Mouse (Mus musculus): ENCODE results near the gene Cnot6.

Gene Cnot6

DNA sequence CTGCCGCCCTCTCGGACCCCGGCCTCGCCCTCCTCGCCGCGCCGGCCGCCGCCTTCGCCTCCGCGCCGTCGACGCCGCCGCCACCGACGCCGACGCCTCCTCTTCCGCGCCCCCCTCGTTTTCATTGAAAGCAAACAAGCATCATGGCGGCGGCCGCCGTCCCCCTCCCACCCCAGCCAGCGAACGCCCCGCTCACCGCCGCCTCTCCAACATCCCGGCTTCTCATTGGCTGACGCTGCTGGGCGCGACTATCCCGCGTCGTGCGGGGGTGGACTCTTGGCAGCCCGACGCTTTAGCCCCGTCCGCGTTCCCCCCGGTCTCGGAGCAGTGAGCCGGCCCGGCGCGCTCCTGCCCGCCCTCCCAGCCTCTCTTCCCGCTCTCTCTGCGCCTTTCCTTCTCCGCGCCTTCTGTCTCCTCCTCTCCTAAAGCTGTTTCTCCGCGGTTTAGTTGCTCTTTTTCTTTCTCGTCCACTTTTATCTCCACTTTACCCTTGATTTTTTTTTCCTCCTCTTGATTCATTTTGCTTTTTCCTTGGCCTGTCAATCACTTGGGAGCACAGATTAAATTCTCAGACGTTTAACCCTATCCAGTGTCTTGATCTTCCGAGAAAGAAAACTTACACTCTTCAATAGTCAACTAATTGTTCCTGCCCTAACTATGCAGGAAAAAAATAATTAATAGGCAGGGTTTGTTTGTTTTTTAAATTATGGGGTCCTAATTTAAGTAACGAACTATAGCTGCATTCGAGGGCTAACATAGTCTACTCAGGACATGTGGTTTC is at the start of gene Cnot6:
Gene Cnot6 (minus strand): TSS at position 169 of the 781 bp plus-strand sequence.
- peak; percentile 95 to 98 for DNase-seq (ENCODE audit: low spot score in 2 of 2)

DNA sequence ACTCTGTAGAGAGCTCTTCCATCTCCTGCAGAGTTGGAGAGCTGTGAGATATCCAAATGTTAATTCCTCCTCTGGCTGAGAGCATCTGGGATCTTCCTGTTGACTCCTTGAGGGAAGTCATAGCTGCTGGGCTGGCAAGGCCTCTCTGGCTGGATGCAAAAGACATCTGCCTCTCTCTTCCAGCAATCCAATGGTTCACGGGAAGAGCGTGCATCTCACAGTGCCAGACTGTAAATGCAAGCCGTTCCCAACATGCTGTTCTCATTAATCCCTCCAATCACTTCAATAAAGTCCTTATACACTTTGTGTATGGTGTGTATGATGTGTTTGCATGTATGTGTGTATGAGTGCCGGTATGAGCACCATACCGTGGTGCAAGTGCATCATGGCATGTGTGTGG is 48.6 kb upstream of the Cnot6 start:
- DNase-seq (ENCODE audit: low spot score in 2 of 2): no peak

DNA sequence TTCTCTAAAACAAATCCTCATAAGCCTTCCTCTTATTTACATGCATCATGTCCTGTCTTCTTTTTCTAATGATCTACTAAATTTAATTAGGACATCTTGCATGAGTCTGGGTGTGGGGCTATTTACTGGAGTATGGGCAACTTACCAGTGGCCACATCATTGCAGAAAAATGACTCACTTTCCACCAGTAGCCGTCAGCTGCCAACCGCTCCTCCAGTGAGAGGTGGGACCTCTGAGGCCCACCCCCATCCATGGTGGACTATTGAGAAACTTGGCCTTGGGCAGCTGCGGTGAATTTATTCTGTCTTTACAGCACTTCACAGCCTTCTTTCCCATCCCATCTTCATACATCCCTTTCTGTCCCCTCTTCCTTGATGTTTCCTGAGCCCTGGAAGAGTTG is 45.6 kb upstream of the Cnot6 start:
- no peak for DNase-seq (ENCODE audit: low spot score in 2 of 2)

DNA sequence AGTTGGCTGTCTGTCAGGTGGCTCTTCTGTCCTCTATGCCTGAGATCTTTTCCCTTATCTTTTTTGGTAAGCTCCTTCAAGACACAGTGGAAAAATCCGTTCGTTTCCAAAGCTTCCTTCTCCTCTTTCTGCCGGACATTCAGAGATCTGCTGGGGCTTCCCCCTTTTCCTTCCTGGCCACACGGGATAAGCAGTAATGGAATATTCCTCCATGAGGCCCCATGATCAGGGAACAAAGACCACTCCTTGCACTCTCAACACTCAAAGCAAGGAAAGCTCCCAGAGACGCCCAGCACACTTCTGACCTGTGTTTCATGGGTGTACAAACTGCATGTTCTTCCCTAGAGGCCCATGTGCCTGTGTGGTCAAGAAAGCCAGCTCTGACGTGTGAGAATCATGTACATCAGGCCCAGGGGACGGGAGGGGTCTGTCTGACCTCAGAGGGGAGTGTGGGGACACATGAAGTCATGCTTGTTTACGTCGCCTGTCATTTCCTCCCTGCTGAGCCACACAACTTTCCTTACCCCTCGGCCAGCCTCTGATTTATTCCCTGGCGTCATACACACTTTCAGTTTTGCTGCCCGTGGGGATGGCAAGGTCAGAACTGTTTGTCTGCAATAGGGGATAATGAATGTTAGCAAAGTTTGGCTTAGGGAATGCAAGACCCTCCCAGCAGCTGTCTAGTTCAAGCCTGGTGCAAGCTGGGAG is 42.6 kb upstream of the Cnot6 start:
- no peak for DNase-seq (ENCODE audit: low spot score in 2 of 2)

DNA sequence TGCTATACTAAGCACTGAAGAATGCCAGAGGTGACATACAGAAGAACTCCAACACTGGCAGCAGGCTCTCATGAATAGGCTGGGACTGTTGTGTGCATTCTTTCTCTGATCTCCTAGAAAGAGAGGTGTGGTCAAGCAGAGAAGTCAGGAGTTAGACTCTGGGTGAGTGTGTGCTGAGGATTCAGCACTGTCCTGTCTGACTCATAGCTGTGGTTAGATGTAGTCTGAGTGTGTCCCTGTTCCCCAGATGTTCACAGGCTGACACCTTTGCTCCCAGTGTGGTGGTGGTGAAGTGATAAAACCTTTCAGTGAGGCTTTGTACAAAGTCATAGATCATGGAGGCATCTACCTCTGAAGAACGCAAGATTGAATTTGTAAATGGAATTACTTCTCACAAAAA is 34.2 kb upstream of the Cnot6 start:
- no peak for DNase-seq (ENCODE audit: low spot score in 2 of 2)

DNA sequence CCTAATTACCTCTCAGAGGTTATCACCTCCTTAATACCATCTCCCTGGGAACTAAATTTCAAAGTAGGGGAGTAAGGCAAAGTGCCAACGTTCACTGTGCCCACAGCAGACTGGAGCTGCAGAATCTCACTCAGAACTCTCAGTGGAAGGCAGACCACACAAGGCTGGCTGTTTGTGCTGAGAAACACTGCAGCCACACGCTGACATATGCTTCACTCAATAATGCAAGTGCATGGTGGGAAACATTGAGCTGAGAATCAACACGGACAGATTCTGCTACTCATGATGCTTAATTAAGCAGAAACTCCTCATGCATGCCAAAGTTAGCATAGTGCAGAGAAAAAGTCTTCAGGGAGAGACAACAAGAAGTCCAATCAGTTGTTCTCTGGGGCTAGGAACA is 33.3 kb upstream of the Cnot6 start:
- DNase-seq (ENCODE audit: low spot score in 2 of 2): no peak

DNA sequence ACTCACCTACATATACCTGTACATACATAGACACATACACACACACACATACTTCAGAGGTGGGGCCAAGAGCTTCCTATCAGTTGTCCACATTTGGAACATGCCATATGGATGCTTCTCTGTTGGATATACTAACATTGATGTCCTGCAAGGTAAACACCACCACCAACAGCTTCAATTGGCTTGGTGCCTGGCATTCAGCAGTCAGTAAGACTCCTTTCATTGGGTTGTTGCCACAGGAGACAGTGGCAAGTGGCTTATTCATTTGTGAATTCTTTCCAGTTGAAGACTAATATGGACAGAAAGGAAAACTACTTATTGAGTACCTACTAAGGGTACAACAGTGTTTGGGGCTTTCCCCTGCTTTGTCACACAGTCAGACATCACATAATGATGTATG is 32.5 kb upstream of the Cnot6 start:
- DNase-seq (ENCODE audit: low spot score in 2 of 2): no peak

DNA sequence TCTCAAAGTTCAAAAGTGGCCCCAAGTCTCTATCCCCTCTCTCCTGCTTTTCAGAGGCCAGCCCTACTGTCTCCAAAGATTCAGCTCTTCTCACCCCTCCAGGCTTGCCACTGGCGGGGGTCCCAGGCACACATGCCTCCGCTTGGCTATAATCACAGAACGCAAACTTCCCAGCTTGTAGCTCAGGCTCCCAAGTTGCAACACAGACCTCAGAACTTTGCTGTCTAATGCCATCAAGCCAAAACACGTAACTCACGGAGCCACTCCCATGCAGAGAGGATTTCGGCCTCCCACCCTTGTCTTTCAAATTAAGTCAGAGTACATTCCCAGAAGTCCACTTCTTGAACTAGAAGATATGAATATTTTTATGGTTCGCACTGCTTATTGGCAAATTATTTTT is 31.1 kb upstream of the Cnot6 start:
- DNase-seq (ENCODE audit: low spot score in 2 of 2): no peak

DNA sequence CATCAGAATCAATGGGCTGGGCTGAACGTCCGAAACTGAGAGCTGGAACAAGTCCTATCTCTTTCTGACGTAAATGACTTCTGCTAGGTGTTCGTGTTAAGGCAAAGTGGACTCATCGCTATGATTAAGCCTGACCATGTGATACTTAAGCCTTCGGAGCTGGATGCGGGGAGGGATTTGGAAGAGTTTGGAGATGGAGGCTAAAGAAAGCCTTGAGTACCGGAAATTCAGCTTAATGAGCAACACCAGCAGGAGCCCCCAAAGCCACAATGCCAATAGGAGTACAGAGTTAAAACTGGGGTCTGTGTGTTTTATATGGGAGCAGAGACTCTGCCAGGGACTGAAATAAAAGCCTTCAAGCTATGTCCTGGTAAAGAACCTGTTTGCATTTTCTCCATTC is 29.7 kb upstream of the Cnot6 start:
- DNase-seq (ENCODE audit: low spot score in 2 of 2): no peak

DNA sequence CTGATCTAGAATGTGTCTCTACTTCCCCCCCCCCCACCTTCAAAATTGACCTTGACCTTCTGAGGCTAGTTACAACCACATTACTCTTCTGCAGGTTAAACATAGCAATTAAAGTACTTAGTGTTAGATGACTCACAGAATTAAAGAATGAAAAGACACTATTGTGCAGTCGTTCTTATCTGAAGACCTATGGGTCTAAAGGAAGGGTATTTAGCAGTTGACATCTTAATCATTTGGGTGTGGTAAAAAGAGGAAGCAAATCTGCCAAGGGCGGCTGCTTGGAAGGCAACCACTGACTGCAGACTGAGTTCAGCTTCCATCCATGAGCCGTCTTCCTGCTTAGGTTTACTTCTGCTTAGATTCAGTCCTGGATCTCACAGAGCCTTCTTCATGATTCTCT is 27.3 kb upstream of the Cnot6 start:
- DNase-seq (ENCODE audit: low spot score in 2 of 2): no peak

DNA sequence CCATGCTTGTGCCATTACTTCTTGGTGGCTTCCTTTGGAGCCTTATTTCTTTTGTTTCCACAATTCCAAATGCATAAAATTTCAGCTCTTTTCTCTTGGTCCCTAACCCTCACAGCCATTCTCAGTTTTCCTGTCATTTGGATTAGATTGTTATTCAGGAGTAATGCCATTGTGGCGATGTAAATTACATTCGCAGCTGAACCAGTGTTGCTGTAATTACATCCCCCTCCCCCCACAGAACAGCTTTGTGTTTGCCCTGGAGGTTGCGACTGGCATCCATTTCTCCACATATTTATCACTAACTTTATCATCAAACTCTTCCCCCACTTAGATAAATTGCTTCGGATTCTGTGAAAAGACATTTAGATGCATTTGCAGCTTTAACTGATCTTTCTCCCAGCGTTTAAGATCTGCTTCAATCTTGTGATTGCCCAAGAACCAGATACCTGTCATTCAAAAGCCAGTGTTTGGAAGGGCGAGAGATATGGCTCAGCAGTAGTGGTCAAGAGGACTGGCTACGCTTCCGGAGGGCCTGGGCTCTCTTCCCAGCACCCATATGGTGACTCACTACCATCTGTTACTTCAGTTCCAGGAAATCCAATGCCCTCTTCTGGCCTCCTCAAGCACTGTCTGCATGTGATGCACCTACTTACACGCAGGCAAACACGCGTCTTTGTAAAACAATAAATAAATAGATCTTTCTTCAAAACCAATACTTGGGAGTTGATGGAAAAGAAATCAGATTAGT is 26.3 kb upstream of the Cnot6 start:
- DNase-seq (ENCODE audit: low spot score in 2 of 2): no peak

DNA sequence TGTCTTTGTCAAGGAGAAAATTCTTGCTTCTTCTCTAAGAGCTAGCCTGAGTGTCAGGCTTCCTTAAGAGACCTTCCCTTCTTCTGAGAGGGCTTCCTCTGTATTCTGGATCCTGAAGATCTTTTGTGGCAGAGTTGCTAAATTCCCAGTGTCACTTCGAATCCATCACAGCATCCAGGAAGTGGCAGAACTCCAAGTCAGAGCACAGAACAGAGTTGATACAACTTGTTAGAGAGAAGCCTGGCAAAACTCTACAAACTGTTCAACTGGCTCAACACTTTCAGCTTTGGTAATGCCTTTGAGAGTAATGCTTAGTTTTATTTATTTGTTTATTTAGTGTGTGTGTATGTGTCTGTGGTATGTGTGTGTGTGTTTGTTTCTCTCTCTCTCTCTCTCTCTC is 25.1 kb upstream of the Cnot6 start:
- no peak for DNase-seq (ENCODE audit: low spot score in 2 of 2)

DNA sequence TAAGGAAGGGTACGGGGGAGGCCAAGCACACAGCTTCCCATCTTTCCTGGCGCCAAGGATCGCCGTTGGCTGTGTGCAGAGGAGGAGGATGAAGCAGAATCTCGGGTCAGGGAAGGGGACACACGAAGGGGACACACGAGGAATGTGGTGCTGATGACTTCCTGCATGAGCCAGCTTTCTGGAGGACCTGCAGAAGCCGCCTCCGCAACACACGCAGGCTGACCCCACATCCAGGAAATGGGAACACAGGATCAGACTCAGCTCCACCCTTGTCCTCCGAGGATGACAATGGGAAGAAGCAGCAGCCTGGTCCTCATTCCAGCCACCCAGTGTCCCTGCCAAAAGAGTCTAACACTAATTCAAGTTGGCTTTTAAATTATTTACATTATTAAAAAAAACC is 22.2 kb upstream of the Cnot6 start:
- no peak for DNase-seq (ENCODE audit: low spot score in 2 of 2)

DNA sequence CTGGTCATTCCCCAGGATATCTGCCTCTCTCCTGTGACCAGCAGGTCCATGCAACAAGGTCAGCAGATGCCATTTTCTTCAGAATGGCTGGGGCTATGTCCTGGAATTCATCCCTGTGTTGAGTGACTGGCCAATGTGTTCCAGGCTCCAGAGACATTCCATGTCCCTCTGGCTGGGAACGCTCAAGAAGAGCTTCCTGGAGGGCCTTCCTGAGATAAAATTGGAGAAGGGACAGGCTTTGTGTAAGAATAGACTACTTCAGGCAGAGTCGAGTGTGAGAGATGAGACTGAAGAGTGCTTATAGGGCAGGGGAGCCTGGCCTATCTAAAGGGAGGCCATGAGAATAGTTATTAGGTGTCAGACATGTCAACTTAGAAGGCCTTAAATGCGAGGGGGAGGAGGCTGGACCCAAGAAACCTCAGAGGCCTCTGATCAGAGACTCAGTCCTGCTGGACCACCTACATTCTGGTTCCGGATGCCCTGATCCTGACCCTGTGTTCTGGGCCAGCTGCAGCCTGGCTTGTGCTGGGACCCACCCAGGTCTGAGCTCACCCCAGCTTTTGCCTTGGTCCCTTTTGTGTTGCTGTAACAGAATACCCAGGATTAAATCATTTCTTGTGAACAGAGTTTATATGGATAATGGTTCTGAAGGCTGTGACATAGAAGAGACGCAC is 17.9 kb upstream of the Cnot6 start:
- DNase-seq (ENCODE audit: low spot score in 2 of 2): no peak

DNA sequence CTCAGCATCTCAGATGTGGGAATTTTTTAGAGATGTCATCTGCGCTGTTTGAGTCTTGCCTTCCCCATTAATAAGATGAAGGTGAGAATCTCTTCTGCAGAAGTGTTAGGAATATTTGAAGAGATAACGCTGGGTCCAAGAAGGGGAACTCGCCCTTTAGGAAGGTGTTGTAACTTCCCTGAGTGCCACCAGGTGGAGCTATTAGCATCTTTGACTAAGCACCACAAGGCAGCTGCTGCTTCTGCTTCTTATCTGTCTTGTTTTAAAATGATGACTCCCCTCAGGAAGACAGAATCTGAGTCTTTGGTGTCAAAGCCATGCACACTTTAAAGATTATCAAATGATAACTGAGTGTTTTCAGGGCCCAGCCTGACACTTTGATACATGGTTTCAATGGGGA is 15.4 kb upstream of the Cnot6 start:
- peak; percentile 22 to 70 for DNase-seq (ENCODE audit: low spot score in 2 of 2)

DNA sequence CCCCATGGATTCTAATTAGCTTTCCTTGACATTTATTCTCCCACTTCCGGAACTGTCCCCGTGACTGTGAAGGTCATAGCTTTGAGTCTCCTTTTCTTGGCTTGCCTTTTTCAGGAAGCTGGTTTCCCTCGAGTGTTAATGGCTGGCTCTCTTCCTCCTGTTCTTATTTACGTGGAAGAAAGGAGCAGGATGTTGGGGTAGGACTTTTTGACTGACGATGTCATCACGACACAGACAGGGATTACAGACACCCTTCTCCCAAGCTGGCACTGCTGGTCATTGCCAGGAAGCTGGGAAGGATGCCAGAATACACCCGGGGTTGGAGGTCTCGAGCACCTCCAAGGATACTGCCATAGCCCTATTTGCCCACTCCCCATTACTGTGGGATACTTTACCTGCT is 14.3 kb upstream of the Cnot6 start:
- DNase-seq (ENCODE audit: low spot score in 2 of 2): no peak

DNA sequence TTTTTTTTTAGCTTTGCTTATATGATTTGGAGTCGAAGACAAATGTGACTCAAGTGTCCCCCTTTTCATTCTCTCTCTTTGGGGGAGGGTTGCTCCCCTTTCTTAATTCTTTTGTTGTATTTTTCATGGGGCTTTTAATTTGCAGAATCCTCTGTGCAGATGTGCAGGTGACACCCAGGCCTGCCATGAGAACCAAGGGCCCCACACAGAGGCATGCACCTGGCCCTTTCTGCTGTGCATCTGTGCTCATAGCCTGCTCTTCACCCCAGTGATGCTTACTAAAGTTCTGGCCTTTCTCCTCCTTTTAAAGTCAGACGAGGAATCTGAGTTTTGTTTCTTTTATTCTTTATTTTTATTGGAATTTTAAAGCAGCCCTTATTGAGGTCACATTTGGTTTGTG is 12.2 kb upstream of the Cnot6 start:
- DNase-seq (ENCODE audit: low spot score in 2 of 2): no peak

DNA sequence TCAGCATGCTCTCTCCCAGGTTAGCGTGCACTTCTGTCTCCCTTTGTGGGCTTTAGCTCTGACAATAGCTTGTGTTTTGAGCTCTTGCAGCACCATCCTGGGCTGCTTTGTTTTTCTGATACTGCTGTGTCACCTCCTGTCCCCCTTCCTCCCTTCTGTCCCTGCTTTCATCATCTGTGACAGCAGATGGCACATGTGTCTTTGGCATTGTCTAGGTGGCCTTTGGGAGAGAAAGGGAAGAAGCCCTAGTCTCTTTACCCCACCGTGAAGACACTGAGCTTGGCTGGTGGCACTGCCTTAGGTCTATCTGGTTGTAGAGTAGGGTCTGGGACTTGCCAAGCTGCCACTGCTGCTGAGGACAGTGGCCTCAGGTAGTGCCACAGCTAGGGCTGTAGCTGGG is 10.8 kb upstream of the Cnot6 start:
- DNase-seq (ENCODE audit: low spot score in 2 of 2): no peak

DNA sequence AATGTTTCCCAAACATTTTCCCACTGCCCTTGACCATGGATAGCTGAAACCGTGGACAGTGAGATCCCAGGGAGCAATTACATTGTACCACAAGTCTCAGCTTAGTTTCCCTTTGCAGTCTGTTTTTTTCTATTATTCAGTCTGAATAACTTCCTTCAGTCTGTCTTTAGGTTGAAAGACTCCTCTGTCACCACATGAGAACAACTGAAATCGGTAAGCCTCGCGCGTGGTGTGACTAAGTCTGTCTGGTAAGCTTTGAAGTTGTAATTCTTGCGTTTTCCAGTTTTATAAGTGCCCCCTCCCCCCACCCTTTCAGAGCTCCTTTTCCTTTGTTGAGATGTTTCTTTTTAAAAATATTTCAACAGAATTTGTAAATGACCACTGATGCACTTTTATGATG is 10.2 kb upstream of the Cnot6 start:
- no peak for DNase-seq (ENCODE audit: low spot score in 2 of 2)

DNA sequence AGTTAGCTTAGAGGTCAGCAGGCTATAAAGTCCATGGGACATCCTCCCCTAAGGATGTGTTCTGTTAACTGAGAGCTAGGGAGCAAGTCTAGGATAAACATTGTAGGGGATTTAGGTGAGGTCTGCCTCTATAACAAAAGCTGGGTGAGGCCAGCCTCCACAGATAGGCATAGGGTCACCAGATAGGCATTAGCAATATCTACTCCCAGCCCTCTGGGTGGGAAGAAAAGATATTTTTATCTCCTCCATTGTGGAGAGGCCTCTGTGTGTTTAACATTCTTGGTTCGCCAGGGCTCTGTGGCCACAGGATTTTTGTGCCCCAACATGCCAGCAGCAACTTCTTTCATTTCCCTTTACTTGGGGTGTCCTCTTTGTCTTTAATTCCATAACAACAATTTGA is 8.8 kb upstream of the Cnot6 start:
- DNase-seq (ENCODE audit: low spot score in 2 of 2): no peak

DNA sequence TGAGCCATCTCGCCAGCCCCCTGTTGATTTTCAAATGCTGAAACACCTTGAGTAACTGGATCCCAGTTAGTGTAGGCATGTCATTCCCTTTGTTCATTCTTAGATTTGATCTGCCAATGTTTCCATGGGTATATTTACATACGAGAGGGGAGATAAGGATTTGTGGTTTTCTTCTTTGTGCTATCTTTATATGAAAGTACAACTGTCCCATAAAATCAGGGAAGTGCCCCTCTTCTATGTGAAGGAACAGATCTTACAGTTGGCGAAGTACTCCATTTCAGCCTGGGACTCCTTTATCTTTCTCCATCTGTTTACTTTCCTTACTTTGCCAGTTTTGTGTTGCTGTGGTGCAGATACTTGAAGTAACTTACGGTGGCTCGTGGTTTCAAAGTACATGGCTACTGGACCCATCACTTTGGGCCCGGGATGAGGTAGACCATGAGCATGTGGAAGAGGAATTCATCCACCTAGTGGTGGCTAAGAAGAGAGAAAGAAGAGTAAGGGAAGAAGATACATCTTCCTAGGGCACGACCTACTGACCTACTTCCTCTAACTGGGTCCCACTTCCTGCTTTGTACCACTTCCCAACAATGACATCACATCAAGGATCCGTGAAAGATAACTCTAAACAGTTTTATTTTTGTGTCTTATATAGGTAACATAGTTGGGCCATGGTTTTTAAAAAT is 7.1 kb upstream of the Cnot6 start:
- no peak for DNase-seq (ENCODE audit: low spot score in 2 of 2)
